Mouse (Mus musculus) heart, adult 9 months (tissue): ENCODE results near the gene Olfr97.
A peak's percentile ranks its signal among the peaks of the same experiment; 100 is the strongest.
"Not testable (repeated sequence)": the region's sequence is repeated elsewhere in the genome, so short reads cannot be mapped to it uniquely, and the experiment has no call there.

Source experiments
- DNase-seq, 2 experiments: peaks; one replicate each; pipeline ENCODE4 v3.0.0; 2022; ENCODE audit warnings: low spot score in 2 of 2

The Olfr97 gene

DNA sequence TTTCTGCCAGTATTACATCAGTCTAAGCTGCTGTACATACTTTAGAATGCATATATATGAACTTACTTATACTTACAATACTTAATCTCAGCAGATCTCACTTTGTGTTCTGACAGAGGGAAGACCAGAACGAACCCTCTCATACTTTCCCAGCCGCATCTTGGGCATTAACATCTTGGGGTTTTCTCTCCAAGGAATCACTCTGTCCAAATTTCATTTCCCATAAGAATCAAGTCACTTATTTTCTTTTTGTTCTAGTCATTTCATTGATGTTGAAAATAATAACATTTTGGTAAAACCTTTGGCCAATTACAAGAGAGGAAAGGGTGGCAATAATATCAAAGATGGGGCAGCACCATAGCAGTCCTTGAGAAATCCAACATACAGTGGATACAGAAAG lies at the start of gene Olfr97:
Olfr97 (minus strand) TSS at position 101 of the 400 bp plus-strand sequence.
- DNase-seq = not testable (repeated sequence)

DNA sequence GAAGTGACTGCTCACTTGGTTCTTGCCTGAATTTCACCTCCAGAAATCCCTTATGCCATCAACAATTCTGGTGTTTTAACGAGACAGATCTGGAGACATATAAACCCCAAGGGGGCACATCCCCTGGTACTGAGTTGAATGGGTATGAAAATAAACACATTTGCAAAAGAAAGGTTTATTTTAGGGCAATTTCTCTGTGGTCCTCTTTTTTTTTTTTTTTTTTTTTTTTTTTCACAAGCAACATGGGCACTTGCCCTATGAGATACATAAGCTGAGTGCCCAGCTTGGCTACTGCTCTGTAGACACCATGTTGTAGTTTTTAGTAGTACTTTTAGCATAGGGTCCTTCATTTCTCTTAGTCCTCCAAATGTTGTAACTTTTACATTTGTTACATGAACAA lies 46.2 kb upstream of the Olfr97 start, which contains the start of gene Olfr99:
Olfr99 (minus strand) TSS at position 101 of the 400 bp plus-strand sequence.
- no peak for DNase-seq

DNA sequence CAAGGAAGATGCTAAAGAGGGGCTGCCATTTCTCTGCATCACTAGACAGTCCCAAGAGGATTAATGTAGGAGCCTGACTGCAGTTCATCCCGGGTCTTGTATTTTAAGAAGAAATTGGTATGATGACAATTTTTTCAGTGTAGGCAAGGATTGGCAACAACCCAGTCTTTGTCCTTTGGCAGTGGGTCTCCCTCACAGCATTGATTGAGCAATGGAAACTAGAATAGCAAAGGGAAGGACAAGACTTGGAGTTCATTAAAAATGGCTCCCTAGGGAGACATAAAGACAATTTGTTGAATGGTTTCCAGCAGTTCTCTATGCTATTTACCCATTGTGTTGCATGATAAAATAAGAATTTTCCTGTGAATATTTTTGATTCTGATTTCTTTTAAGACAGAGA lies 43.2 kb upstream of the Olfr97 start:
- DNase-seq = peak in 1 of 2 experiments; percentile 31

DNA sequence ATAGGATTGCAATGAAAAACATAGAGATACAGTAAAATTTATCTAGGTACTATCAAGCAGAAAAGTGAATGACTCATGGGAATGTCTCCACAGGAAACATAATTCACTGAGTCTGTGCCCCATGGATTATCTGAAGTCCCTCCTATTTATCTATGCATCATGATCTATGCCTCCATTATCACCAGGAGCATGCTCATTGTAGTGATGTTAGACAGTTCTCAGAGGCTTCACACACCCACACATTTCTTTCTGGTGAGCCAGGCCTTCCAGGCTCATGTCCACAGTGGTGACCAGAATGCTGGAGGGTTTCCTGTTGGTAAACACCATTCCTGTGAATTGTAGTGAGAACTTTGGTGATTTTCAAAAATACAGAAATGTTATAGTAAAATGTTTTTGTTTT lies 39.4 kb upstream of the Olfr97 start:
- no peak for DNase-seq

DNA sequence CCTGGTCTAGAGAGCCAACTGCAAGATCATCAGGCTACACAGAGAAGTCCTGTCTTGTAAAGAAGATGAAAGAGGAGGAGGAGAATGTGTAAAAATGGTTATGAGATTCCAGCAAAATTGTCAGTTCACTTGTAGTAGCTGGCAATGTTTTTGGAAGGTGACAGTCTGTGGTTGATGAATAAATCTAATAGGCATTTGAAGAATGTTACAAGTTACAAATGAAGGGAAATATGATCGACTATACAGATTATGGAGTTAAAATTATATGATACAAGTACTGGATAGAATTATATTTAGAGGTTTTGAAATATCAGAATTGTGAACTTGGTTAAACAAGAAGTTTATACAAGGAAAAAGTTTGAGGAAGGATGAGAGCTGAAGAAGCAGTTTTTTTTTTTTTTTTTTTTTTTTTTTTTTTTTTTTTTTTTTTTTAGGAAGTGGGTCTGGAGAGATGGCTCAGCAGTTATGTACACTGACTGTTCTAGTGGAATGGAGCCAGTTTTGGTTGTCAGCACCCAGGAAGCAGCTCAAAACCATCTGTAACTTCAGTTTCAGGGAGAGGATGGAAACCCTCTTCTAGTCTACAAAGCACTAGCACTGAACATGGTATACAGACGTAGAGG lies 38.6 kb upstream of the Olfr97 start:
- DNase-seq = no peak

DNA sequence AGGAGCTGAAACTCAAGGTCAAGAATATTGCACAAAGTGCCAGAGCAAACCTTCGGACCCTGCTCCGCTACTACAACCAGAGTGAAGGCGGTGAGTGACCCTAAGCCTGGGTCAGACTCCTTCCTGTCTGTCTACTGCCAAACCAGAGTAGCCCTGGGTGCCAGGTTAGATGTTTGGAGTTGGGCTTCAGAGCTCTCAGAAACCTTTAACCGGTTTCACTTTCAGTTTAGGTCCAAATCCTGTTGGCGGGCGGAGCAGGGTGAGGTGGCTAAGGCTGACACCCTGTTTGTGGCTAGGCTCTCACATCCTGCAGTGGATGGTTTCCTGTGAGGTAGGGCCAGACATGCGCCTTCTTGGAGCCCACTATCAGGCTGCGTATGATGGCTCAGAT lies 33.6 kb upstream of the Olfr97 start:
- DNase-seq = peak; percentile 80

DNA sequence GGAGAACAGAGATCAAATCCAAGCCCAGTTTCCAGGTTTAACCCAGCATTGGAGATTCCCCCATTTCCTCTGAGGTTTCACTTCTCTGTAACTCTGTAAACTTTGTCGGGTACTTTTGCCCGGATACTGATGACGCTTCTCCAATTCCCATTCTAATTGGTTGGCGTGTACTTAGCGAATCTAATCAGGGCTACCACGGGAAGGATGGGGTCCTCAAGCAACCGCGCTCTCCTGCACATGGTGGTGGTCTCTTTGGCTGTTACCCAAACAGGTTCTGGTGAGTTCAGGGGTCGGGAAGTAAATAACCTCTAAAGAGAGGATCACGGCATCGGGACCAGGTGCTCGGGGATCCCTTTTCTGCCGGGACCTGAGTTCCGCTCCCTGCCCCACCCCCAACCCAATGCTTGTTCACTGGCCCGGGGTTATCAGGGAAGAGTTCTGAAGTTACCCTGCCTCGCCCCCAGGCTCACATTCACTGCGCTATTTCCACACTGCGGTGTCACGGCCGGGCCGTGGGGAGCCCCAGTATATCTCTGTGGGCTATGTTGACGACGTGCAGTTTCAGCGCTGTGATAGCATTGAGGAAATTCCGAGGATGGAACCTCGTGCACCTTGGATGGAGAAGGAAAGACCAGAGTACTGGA lies 33.0 kb upstream of the Olfr97 start, which contains the start of gene H2-M3:
H2-M3 (plus strand) TSS at position 163 of the 644 bp plus-strand sequence.
- peak; percentile 93 to 94 for DNase-seq

DNA sequence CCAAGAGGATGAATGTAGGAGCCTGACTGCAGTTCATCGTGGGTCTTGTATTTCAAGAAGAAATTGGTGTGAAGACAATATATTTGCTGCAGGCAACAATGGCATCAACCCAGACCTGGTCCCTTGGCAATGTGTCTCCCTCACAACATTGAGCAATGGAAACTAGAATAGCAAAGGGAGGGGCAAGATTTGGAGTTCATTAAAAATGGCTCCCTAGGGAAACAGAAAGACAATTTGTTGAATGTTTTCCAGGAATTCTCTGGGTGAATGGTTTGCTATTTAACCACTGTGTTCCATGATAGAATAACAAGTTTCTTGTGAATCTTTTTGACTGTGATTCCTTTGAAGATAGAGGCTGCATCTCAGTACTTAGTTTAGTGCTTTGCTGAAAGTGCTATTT lies 26.5 kb upstream of the Olfr97 start, which contains the start of gene Olfr98:
Olfr98 (minus strand) TSS at position 124 of the 400 bp plus-strand sequence.
- no peak for DNase-seq

DNA sequence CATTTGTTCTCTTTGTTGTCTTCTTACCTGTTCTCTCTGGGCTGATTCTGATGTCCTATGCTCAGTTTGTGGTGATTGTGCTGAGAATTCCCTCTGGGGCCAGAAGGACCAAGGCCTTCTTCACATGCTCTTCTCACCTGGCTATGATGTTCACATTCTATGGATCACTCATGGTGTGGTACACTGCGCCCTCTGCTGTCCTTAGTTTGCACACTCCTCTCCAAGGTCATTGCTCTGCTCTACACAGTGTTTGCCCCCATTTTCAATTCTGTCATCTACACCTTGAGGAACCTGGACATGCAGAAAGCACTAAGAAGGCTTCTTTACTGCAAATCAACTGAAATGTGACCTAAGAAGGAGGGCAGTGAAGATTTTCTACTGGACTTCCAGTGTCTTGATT lies 13.4 kb upstream of the Olfr97 start:
- no peak for DNase-seq

DNA sequence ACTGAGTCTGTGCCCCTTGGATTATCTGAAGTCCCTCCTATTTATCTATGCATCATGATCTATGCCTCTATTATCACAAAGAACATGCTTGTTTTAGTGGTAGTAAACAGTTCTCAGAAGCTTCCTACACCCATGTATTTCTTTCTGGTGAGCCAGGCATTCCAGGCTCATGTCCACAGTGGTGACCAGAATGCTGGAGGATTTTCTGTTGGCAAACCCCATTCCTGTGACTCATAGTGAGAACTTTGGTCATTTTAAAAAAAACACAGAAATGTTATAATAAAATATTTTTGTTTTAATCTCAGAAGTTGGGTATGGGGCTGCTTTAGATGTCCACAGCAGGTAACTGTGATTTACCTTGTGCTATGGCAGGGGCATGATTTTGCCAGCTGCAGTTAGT lies 12.3 kb upstream of the Olfr97 start:
- DNase-seq = no peak

DNA sequence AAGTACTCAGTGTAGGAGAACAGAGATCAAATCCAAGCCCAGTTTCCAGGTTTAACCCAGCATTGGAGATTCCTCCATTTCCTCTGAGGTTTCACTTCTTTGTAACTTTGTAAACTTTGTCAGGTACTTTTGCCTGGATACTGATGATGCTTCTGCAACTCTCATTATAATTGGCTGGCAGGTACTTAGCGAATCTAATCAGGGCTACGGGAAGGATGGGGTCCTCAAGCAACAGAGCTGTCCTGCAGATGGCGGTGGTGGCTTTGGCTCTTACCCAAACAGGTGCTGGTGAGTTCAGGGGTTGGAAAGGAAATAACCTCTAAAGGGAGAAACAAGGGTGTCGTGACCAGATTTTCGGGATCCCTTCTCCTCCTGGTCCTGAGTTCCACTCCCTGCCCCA lies 9.6 kb upstream of the Olfr97 start:
- DNase-seq = peak; percentile 25 to 44

DNA sequence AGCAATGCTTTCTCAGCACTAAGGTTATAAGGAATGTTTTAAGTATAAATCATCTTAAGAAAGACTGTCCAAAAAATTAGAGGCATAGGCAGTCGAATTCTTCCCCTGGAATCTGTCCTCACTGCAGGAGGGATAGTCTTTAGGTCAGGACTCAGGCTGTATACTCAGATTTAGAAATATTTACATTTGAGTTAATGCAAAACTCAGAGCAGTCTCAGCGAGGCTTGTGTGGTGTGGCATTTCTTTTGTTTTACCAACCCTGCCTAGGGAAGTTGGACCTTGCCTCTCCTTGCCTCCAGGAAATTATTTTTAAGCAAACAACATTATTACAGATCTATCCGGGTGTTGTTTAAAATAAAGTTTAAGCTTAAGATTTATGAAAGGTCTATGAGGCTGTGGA lies 5.1 kb upstream of the Olfr97 start:
- no peak for DNase-seq

DNA sequence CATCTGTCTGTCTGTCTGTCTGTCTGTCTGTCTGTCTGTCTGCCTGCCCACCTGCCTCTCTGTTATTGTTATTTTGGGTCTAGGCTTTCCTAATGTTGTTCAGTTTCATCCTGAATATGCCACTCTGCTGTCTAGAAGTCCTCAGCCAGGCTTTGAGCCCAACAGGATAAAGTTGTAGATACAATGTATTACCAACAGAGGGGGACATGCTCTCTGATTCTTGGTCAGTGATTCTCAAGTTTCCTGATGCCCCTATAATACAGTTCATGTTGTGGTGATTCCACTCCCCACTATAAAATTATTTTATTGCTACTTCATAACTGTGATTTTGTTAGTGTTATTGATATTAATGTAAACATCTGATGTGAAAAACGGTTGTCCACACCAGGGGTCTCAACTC lies 15.3 kb downstream of the Olfr97 start:
- DNase-seq = no peak

DNA sequence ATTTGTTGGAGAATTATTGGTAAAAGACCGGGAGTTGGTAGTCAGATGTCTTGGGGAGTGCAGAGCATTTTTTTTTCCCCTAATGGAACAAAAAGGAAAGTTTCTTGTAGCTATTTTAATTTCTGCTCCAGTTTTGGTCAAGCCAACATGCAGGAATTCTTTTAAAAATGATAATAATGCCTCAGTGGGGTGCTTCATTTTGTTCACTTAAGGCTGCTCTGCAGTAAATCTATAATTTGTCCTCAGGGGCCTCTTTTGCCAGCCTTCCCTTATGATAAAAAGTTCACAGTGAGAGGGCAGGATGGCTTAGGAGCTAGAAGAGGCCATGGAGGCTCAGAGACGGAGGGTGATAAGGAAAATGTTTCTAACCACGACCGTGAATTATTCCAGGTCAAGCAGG lies 17.3 kb downstream of the Olfr97 start, which contains the start of gene Olfr96:
Olfr96 (plus strand) TSS at position 301 of the 400 bp plus-strand sequence.
- DNase-seq = no peak

DNA sequence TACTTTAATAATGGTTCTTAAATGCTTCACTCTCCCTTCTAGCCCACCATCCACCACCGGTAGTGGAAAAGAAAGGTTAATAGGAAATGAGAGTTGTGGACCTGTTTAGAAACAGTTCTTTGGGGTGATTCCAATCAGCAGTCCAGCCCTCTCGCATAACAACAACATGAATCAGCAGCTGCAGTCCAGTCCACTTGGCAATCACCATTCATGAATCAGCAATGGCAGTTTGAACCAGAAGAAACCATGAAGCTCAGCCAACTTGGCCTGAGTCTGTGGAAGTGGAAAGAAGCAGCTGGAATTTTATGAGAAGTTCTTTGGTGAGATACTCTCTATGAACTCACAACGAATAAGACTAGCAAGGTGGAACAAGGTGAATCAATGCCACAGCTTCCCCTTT lies 18.6 kb downstream of the Olfr97 start:
- DNase-seq = peak; percentile 27 to 35

DNA sequence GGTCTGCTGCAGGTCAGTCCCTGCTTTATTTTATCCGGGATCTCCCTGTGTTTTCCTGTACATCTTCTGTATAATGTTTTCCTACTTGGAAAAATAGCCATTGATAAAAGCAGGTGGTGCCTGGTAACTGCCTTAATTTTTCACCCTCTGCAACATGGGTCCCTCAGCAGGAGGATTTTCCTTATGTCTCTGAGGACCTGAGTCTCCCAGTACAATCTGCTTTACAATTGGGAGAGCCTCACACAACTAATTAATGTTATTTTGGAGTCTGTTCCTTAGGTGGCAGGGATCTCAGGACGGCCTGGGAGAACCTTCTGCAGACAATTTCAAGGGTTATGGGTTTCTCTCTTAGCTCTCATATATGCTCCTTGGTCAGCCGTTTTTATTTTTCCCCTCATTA lies 24.1 kb downstream of the Olfr97 start, which contains the start of gene Olfr95:
Olfr95 (minus strand) TSS at position 101 of the 400 bp plus-strand sequence.
- no peak for DNase-seq

DNA sequence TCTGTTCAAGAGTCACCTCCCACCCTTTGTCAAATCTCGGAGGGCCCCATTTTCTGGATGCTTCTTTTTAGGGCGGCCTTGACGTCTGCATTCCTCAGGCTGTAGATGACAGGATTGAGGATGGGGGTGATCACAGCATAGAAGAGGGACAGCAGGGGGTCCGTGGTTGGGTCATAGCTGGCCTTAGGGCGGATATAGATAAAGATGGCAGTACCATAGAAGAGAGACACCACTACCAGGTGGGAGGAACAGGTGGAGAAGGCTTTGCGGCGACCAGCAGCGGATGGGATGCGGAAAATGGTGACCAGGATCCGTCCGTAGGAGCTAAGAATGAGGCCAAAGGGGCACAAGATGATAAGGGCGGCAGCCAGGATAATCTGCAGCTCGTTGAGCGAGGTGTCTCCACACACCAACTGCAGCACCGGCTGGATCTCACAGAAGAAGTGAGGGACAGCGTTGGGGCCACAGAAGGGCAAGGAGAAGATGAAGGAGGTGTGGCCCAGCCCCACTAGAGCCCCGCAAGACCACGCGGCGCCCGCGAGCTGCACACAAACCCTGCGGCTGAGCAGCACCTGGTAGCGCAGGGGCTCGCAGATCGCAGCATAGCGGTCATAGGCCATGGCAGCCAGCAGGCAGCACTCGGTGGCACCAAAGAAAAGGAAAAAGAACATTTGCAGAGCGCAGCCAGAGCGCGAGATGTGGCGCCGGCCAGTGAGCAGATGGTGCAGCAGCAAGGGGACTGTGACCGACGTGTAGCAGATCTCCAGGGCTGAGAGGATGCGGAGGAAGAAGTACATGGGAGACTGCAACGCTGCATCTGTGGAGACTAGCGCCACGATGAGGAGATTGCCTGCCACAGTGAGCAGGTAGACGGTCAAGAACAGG lies 26.0 kb downstream of the Olfr97 start:
- no peak for DNase-seq

DNA sequence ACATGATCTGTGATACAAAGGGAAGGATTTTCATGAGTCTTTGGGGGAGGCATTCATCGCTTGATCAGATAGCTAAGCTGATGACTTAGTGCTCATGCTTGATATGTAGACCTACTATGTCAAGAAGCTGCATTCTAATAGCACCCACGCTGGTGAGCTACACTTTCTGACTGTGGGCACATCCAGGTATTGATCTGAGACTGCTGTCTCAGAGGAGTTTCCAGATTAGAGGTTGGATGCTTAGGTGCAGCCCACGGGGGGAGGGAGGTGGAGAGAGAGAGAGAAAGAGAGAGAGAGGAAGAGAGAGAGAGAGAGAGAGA lies 33.3 kb downstream of the Olfr97 start:
- DNase-seq = no peak

DNA sequence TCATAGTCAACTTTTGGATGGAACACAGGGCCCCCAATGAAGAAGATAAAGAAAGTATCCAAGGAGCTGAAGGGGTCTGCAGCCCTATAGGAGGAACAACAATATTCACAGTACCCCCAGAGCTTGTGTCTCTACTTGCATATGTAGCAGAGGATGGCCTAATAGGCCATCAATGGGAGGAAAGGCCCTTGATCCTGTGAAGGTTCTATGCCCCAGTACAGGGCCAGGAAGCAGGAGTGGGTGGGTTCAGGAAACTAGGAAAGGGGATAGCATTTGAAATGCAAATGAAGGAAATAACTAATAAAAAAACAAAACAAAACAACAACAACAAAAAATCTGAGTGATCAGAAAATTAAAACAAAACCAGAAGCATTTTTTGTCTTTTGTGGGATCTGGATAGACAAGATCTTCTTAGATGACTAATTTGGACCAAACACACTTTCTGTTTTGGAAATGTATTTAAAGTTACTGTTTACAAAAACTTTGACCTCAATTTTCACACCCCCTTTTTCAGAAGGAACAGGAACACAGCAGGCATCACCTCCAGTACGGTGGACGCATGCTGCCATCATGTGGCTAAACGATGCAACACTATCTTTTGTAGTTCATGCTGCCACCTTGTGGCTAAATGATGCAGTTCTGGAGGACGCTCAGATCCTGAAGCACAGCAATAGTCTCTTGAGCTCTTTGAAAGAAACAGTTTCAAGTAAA lies 33.8 kb downstream of the Olfr97 start:
- peak; percentile 36 to 66 for DNase-seq

DNA sequence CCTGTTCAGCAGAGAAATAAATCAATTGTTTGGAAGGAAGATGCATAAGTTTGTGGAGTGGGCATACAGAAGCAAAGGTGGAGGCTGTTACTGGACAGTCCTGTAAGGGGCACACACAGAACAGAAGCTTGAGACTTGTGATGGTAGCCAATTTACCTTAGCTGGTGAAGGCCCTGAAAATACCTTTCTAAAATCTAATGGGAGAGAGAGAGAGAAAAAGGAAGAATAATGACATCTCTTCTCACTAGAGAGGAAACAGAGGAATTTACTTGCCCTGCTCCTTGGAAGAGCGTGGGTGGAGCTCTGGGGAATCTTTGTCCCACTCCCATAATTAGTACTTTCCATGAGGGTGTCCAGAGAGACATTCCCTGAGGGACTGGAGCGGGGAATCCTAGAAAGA lies 36.2 kb downstream of the Olfr97 start, which contains the start of gene Olfr94:
Olfr94 (minus strand) TSS at position 101 of the 400 bp plus-strand sequence.
- no peak for DNase-seq

DNA sequence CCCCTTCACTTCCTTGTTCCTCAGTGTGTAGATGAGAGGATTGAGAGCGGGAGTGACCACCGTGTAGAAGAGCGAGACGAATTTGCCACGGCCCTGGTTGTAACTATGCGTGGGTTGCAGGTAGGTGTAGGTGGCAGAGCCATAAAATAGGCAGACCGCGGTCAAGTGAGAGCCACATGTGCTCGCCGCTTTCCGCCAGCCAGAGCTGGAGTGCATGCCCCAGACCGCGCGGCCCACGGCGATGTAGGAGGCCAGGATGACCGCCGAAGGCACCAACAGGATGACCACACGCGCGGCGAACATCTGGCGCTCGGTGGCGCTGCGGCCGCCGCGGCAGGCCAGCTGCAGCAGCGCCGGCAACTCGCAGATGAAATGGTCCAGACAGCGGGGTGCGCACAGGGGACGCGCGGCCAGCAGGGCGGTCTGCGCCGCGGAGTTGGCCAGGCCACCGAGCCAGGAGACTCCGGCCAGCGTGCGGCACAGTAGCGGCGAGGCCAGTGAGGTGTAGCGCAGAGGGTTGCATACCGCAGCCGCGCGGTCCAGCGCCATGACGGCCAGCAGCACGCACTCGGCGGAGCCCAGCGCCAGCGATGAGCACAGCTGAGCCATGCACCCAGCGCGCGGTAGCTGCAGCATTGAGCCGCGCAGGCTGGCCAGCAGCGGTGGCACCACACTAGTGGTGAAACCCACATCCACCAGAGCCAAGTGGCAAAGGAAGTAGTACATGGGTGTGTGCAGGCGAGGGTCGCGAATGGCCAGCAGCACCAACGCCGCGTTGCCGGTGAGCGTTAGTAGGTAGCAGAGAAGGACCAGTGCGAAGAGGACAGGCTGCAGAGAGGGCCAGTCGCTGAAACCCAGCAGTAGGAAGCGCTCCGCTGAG lies 40.0 kb downstream of the Olfr97 start:
- no peak for DNase-seq
